Mouse (Mus musculus) spleen, adult 2 months (tissue): ENCODE measurements at regions not wholly inside any gene's neighbourhood (a gene's known extent, or its start where the extent isn't known, plus 50 kb on each side); places are given as distances from the start of the nearest gene placed in this dataset.

ENCODE experiments used
- CTCF ChIP-seq: fragments of 200-500 bp; IDR thresholded peaks from 2 replicates; pipeline ENCODE4 v1.5.1; 2011; ENCODE audit warnings: mild to moderate bottlenecking, inconsistent platforms; ENCODE audit not compliant: insufficient read depth, insufficient read length, insufficient replicate concordance; ENCODE audit errors: extremely low read depth
- POLR2A ChIP-seq: fragments of 200-500 bp; IDR thresholded peaks from 2 replicates; pipeline ENCODE4 v1.6.1; 2011; ENCODE audit warnings: low read depth, low read length, inconsistent platforms

- TF ChIP-seq CTCF (no peak), POLR2A (no peak)
Measured at GRCm38 (mm10) chr10:44819361-44819760, 247.6 kb upstream of the Prep start.
